Mouse (Mus musculus): ENCODE measurements around the gene Hspa4. TPM values are rescaled to one million over a fixed set of nuclear protein-coding genes. Genes with fewer than 3 reads are reported as not detected.

Gene Hspa4
- polyA plus RNA-seq, 1 experiment: 99.3 TPM

GRCm38 (mm10) chr11:53210876-53211275 lies 89.4 kb downstream of the Hspa4 start:
- no peaks in the 10 kb centered on the region for H3K79me2 ChIP-seq (ENCODE audit: control insufficient read depth, insufficient read depth)
- no peaks in the 10 kb centered on the region for H3K27me3 ChIP-seq (ENCODE audit: control insufficient read depth, insufficient read depth, insufficient read length)
- no peak overlapping the region for H3ac ChIP-seq (ENCODE audit: control insufficient read depth, insufficient read length)
- H3K36me3 ChIP-seq (ENCODE audit: control insufficient read depth, insufficient read depth): no peaks in the 10 kb centered on the region
- no peak overlapping the region for H3K4me3 ChIP-seq
- TF ChIP-seq REST (IDR thresholded peaks at IDR 0.05; ENCODE audit: insufficient read depth, insufficient read length) (no peak), POLR2AphosphoS2 (IDR thresholded peaks at IDR 0.05; ENCODE audit: insufficient read length, low read depth) (no peak), MAX (IDR thresholded peaks at IDR 0.05; ENCODE audit: low read depth) (no peak), TCF3 (IDR thresholded peaks at IDR 0.05; ENCODE audit: insufficient read length, low read depth) (no peak)
- H3K4me2 ChIP-seq (ENCODE audit: low read depth): no peak overlapping the region

Other genes starting within 250 kb of the Hspa4 start
- gene Zcchc10, start 24.2 kb upstream of the Hspa4 start, polyA plus RNA-seq (2012; fragmentation: generic; extraction: Trizol): 4.0 TPM
- gene Aff4, start 50.4 kb upstream of the Hspa4 start, polyA plus RNA-seq (2012; fragmentation: generic; extraction: Trizol): 15.6 TPM
- gene Leap2, start 122.7 kb upstream of the Hspa4 start, polyA plus RNA-seq (2012; fragmentation: generic; extraction: Trizol): not detected
- 1,153 TPM for gene Uqcrq, start 130.4 kb upstream of the Hspa4 start, polyA plus RNA-seq (2012; fragmentation: generic; extraction: Trizol)
- 3.7 TPM for gene Gdf9, start 130.6 kb upstream of the Hspa4 start, polyA plus RNA-seq (2012; fragmentation: generic; extraction: Trizol)
- 0.02 TPM for gene Gm10447, start 156.7 kb upstream of the Hspa4 start, polyA plus RNA-seq (2012; fragmentation: generic; extraction: Trizol)
- 0.88 TPM for gene Shroom1, start 156.7 kb upstream of the Hspa4 start, polyA plus RNA-seq (2012; fragmentation: generic; extraction: Trizol)
- not detected for gene Gm9837, start 170.0 kb upstream of the Hspa4 start, polyA plus RNA-seq (2012; fragmentation: generic; extraction: Trizol)
- gene Gm9945, start 179.7 kb upstream of the Hspa4 start, polyA plus RNA-seq (2012; fragmentation: generic; extraction: Trizol): not detected
- not detected for gene Sowaha, start 179.8 kb upstream of the Hspa4 start, polyA plus RNA-seq (2012; fragmentation: generic; extraction: Trizol)
- 92.4 TPM for gene Sept8, start 218.8 kb upstream of the Hspa4 start, polyA plus RNA-seq (2012; fragmentation: generic; extraction: Trizol)

All from myocyte (in vitro differentiated cells).